Mouse (Mus musculus): ENCODE results near the gene Fzd10.
A peak's percentile ranks its signal among the peaks of the same experiment; 100 is the strongest.

Fzd10 gene

GRCm38 (mm10) chr5:128601036-128602019 lies 684 bp downstream of the Fzd10 start:
- DNase-seq (ENCODE audit: low read depth, low spot score): no peak

- DNase-seq (ENCODE audit: low read depth, low spot score): peak; percentile 65
These were observed 3.0 kb downstream of the Fzd10 start for GRCm38 (mm10) chr5:128603693-128604092.

GRCm38 (mm10) chr5:128606596-128606995 lies 6.0 kb downstream of the Fzd10 start:
- no peak for DNase-seq (ENCODE audit: low read depth, low spot score)

- no peak for DNase-seq (ENCODE audit: low read depth, low spot score)
These were observed 8.4 kb downstream of the Fzd10 start for GRCm38 (mm10) chr5:128609091-128609490.

- DNase-seq (ENCODE audit: low read depth, low spot score): no peak
These were observed 17.0 kb downstream of the Fzd10 start for GRCm38 (mm10) chr5:128617621-128618020.

- DNase-seq (ENCODE audit: low read depth, low spot score): no peak
These were observed 19.3 kb downstream of the Fzd10 start for GRCm38 (mm10) chr5:128619987-128620386.

- no peak for DNase-seq (ENCODE audit: low read depth, low spot score)
These were observed 19.8 kb downstream of the Fzd10 start for GRCm38 (mm10) chr5:128620408-128620807.

GRCm38 (mm10) chr5:128627763-128628162 lies 27.1 kb downstream of the Fzd10 start:
- no peak for DNase-seq (ENCODE audit: low read depth, low spot score)

- DNase-seq (ENCODE audit: low read depth, low spot score): no peak
These were observed 36.0 kb downstream of the Fzd10 start for GRCm38 (mm10) chr5:128636648-128637047.

- DNase-seq (ENCODE audit: low read depth, low spot score): peak; percentile 65
These were observed 36.7 kb downstream of the Fzd10 start for GRCm38 (mm10) chr5:128637071-128638015.

GRCm38 (mm10) chr5:128638716-128639115 lies 38.1 kb downstream of the Fzd10 start:
- peak; percentile 33 for DNase-seq (ENCODE audit: low read depth, low spot score)

- no peak for DNase-seq (ENCODE audit: low read depth, low spot score)
These were observed 42.4 kb downstream of the Fzd10 start for GRCm38 (mm10) chr5:128643065-128643464.

GRCm38 (mm10) chr5:128645720-128646119 lies 45.1 kb downstream of the Fzd10 start:
- no peak for DNase-seq (ENCODE audit: low read depth, low spot score)

- no peak for DNase-seq (ENCODE audit: low read depth, low spot score)
These were observed 45.6 kb downstream of the Fzd10 start for GRCm38 (mm10) chr5:128646286-128646685.

GRCm38 (mm10) chr5:128647221-128647730 lies 46.6 kb downstream of the Fzd10 start:
- DNase-seq (ENCODE audit: low read depth, low spot score): no peak

- no peak for DNase-seq (ENCODE audit: low read depth, low spot score)
These were observed 48.8 kb downstream of the Fzd10 start for GRCm38 (mm10) chr5:128649336-128649897.

Data from ES-CJ7 (cell line).